Mouse (Mus musculus) intestine, embryonic 14.5 days (tissue): ENCODE data around the gene Adra1d. TPM values are rescaled to one million over a fixed set of nuclear protein-coding genes. Genes with fewer than 3 reads are reported as not detected.
A peak's percentile ranks its signal among the peaks of the same experiment; 100 is the strongest.

ENCODE experiments used
- ATAC-seq: fragments of 200-750 bp; cut with Nextera tagmentation; replicated peaks from 2 replicates; pipeline ENCODE4 v1.8.0; 2017; ENCODE audit warnings: low read depth, moderate number of reproducible peaks, moderate TSS enrichment, moderate library complexity; ENCODE audit not compliant: low FRiP score, low TSS enrichment
- DNase-seq: peaks from one replicate; pipeline ENCODE4 v3.0.0-alpha.2; 2018; ENCODE audit warnings: low spot score
- H3K27ac ChIP-seq: fragments of 300-500 bp; sonication (generic); 2 replicates; pipeline ENCODE4 v1.5.1; 2014; ENCODE audit warnings: low read depth, mild to moderate bottlenecking, control low read depth
- H3K27me3 ChIP-seq: fragments of 300-500 bp; sonication (generic); replicated peaks from 2 replicates; pipeline ENCODE4 v1.6.1; 2014; ENCODE audit warnings: low read length, control low read depth; ENCODE audit not compliant: control insufficient read depth, insufficient read depth
- H3K36me3 ChIP-seq: fragments of 300-500 bp; sonication (generic); 2 replicates; pipeline ENCODE4 v1.6.1; 2014; ENCODE audit warnings: low read length, control low read depth; ENCODE audit not compliant: control insufficient read depth, insufficient read depth
- H3K4me1 ChIP-seq: fragments of 300-500 bp; sonication (generic); replicated peaks from 2 replicates; pipeline ENCODE4 v1.6.1; 2014; ENCODE audit warnings: low read length, control low read depth, mixed read lengths; ENCODE audit not compliant: control insufficient read depth, insufficient read depth
- H3K4me2 ChIP-seq: fragments of 300-500 bp; sonication (generic); 2 replicates; pipeline ENCODE4 v1.6.1; 2014; ENCODE audit warnings: low read length
- H3K4me3 ChIP-seq: fragments of 300-500 bp; sonication (generic); 2 replicates; pipeline ENCODE4 v1.5.1; 2014; ENCODE audit warnings: low read depth, low read length, control low read depth, mixed read lengths
- H3K9ac ChIP-seq: fragments of 300-500 bp; sonication (generic); 2 replicates; pipeline ENCODE4 v1.6.1; 2014; ENCODE audit warnings: mild to moderate bottlenecking, low read length
- H3K9me3 ChIP-seq: fragments of 300-500 bp; sonication (generic); 2 replicates; pipeline ENCODE4 v1.6.1; 2016; ENCODE audit warnings: low read length, control low read depth; ENCODE audit not compliant: control insufficient read depth
- WGBS: fragments of 180-500 bp; shearing (Covaris S2); extraction: QIAGEN DNeasy Blood & Tissue Kit; methylation state at CpG from one replicate; pipeline ENCODE4 v1.1.7; 2014; 5-methylcytosine and 5-hydroxymethylcytosine counted together
- polyA plus RNA-seq: library from polyadenylated mRNA; unstranded; fragments of >200 nt; fragmentation: Nextera tagmentation; extraction: Ambion mirVana; gene quantifications from 2 replicates; pipeline ENCODE4 v1.2.1, GENCODE M21; 2014

Gene Adra1d
- polyA plus RNA-seq, 1 experiment from 2014 or later, result 0.27 TPM

- Histone ChIP-seq H3K4me1 (no peaks in the 10 kb centered on the region), H3K9me3 (no peaks in the 10 kb centered on the region), H3K27ac (no peak overlapping the region), H3K36me3 (no peaks in the 10 kb centered on the region), H3K9ac (no peak overlapping the region), H3K4me3 (no peak overlapping the region), H3K27me3 (no peaks in the 10 kb centered on the region), H3K4me2 (no peak overlapping the region)
- no peak for ATAC-seq
- peak; percentile 55 for DNase-seq
- WGBS, result 23% methylated on average over 9 of the region's 9 CpGs
Observed at GRCm38 (mm10) chr2:131530623-131531008, 31.5 kb downstream of the Adra1d start.

- no peak overlapping the region for H3K4me2 ChIP-seq
- WGBS, result 33% methylated on average over 11 of the region's 11 CpGs
- H3K4me1 ChIP-seq, result no peaks in the 10 kb centered on the region
- no peak overlapping the region for H3K27ac ChIP-seq
- H3K27me3 ChIP-seq, result no peaks in the 10 kb centered on the region
- DNase-seq (peak; percentile 79), ATAC-seq (0 out of 2 replicates have a peak, but pooled peaks have one; percentile 37)
- no peaks in the 10 kb centered on the region for H3K9me3 ChIP-seq
- H3K36me3 ChIP-seq, result no peaks in the 10 kb centered on the region
- no peak overlapping the region for H3K4me3 ChIP-seq
- H3K9ac ChIP-seq, result no peak overlapping the region
Observed at GRCm38 (mm10) chr2:131529898-131530622, 32.0 kb downstream of the Adra1d start.

- Histone ChIP-seq H3K9ac (no peak overlapping the region), H3K27me3 (no peaks in the 10 kb centered on the region), H3K36me3 (no peaks in the 10 kb centered on the region), H3K9me3 (no peaks in the 10 kb centered on the region), H3K27ac (no peak overlapping the region), H3K4me3 (no peak overlapping the region), H3K4me1 (no peaks in the 10 kb centered on the region), H3K4me2 (no peak overlapping the region)
- WGBS, result 47% methylated on average over 3 of the region's 3 CpGs
- ATAC-seq, result no peak
- peak; percentile 58 for DNase-seq
Observed at GRCm38 (mm10) chr2:131527061-131527460, 35.0 kb downstream of the Adra1d start.

- no peak for ATAC-seq
Observed at GRCm38 (mm10) chr2:131520743-131521142, 41.3 kb downstream of the Adra1d start.

GRCm38 (mm10) chr2:131518790-131519189 lies 43.3 kb downstream of the Adra1d start:
- ATAC-seq, result no peak
- 47% methylated on average over 3 of the region's 3 CpGs for WGBS

More at GRCm38 (mm10) chr2:131520743-131521142, 41.3 kb downstream of the Adra1d start:
- no peak for DNase-seq
- no peaks in the 10 kb centered on the region for H3K27me3 ChIP-seq
- H3K36me3 ChIP-seq, result no peaks in the 10 kb centered on the region
- H3K4me2 ChIP-seq, result no peak overlapping the region
- H3K27ac ChIP-seq, result no peak overlapping the region
- no peaks in the 10 kb centered on the region for H3K9me3 ChIP-seq
- no peak overlapping the region for H3K9ac ChIP-seq
- no peak overlapping the region for H3K4me3 ChIP-seq
- 95% methylated on average over 19 of the region's 19 CpGs for WGBS
- H3K4me1 ChIP-seq, result no peaks in the 10 kb centered on the region

GRCm38 (mm10) chr2:131517550-131517949 lies 44.5 kb downstream of the Adra1d start:
- H3K27ac ChIP-seq, result no peak overlapping the region
- H3K4me1 ChIP-seq, result no peaks in the 10 kb centered on the region
- no peak overlapping the region for H3K9ac ChIP-seq
- 89% methylated on average over 4 of the region's 4 CpGs for WGBS
- ATAC-seq, result no peak
- H3K9me3 ChIP-seq, result no peaks in the 10 kb centered on the region
- no peak for DNase-seq
- H3K4me2 ChIP-seq, result no peak overlapping the region
- H3K4me3 ChIP-seq, result no peak overlapping the region
- no peaks in the 10 kb centered on the region for H3K27me3 ChIP-seq
- no peaks in the 10 kb centered on the region for H3K36me3 ChIP-seq

More at GRCm38 (mm10) chr2:131518790-131519189, 43.3 kb downstream of the Adra1d start:
- Histone ChIP-seq H3K4me3 (no peak overlapping the region), H3K27ac (no peak overlapping the region), H3K4me2 (no peak overlapping the region), H3K9me3 (no peaks in the 10 kb centered on the region), H3K27me3 (no peaks in the 10 kb centered on the region), H3K36me3 (no peaks in the 10 kb centered on the region), H3K4me1 (no peaks in the 10 kb centered on the region), H3K9ac (no peak overlapping the region)
- no peak for DNase-seq

- Histone ChIP-seq H3K4me1 (peaks cover 3% of the 10 kb centered on the region; the same call in 1 of the 2 replicates), H3K36me3 (no peaks in the 10 kb centered on the region), H3K27me3 (no peaks in the 10 kb centered on the region), H3K9me3 (no peaks in the 10 kb centered on the region), H3K4me2 (no peak overlapping the region), H3K27ac (no peak overlapping the region), H3K9ac (no peak overlapping the region), H3K4me3 (no peak overlapping the region)
- ATAC-seq (no peak), DNase-seq (no peak)
- 74% methylated on average over 4 of the region's 4 CpGs for WGBS
Observed at GRCm38 (mm10) chr2:131514055-131514621, 47.9 kb downstream of the Adra1d start.

- ATAC-seq, result no peak
Observed at GRCm38 (mm10) chr2:131513477-131513876, 48.6 kb downstream of the Adra1d start.

GRCm38 (mm10) chr2:131510531-131510930 lies 51.6 kb downstream of the Adra1d start:
- Histone ChIP-seq H3K4me3 (no peak overlapping the region), H3K9me3 (no peaks in the 10 kb centered on the region), H3K27me3 (no peaks in the 10 kb centered on the region), H3K4me2 (no peak overlapping the region), H3K36me3 (no peaks in the 10 kb centered on the region), H3K27ac (no peak overlapping the region), H3K4me1 (peaks cover 20% of the 10 kb centered on the region), H3K9ac (no peak overlapping the region)
- no peak for DNase-seq
- no peak for ATAC-seq
- 73% methylated on average over 5 of the region's 5 CpGs for WGBS

More at GRCm38 (mm10) chr2:131513477-131513876, 48.6 kb downstream of the Adra1d start:
- Histone ChIP-seq H3K4me1 (peaks cover 5% of the 10 kb centered on the region), H3K4me2 (no peak overlapping the region), H3K4me3 (no peak overlapping the region), H3K9me3 (no peaks in the 10 kb centered on the region), H3K27me3 (no peaks in the 10 kb centered on the region), H3K27ac (no peak overlapping the region), H3K9ac (no peak overlapping the region), H3K36me3 (no peaks in the 10 kb centered on the region)
- WGBS, result 51% methylated on average over 2 of the region's 2 CpGs
- DNase-seq, result no peak
